Mouse (Mus musculus) spleen, adult 2 months (tissue): Measurements from ENCODE around the gene Ppp1r11.

Experiments
- CTCF ChIP-seq: fragments of 200-500 bp; IDR thresholded peaks from 2 replicates; pipeline ENCODE4 v1.5.1; 2011; ENCODE audit warnings: mild to moderate bottlenecking, inconsistent platforms; ENCODE audit not compliant: insufficient read depth, insufficient read length, insufficient replicate concordance; ENCODE audit errors: extremely low read depth
- POLR2A ChIP-seq: fragments of 200-500 bp; IDR thresholded peaks from 2 replicates; pipeline ENCODE4 v1.6.1; 2011; ENCODE audit warnings: low read depth, low read length, inconsistent platforms

DNA sequence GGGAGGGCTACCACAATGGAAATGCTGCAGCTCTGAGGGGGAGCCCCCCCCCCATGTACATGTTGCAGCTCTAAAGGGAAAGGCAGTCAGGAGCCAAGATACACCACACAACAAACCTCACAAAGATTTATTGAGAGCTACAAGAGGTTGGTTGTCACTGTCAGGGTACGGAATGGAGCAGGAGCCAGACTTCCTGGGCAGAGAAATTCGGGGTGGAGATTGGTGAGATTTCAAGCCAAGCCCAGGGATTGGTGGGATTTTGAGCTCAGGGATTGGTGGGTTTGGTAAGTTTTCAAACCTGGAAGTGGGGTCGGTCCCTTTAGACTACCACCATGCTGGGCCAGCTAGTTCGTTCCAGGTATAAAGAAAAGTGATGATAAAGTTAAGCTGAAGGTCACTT is 28.1 kb downstream of the Ppp1r11 start:
- TF ChIP-seq CTCF: no peak
- no peak for TF ChIP-seq POLR2A
